Mouse (Mus musculus) midbrain, embryonic 11.5 days (tissue): ENCODE measurements around the gene Kpna3. TPM values are rescaled to one million over a fixed set of nuclear protein-coding genes. Genes with fewer than 3 reads are reported as not detected.

Experiments
- ATAC-seq: fragments of 200-750 bp; cut with Nextera tagmentation; 2 replicates; pipeline ENCODE4 v1.8.0; 2017; ENCODE audit warnings: moderate TSS enrichment, moderate library complexity; ENCODE audit not compliant: low FRiP score
- DNase-seq: peaks from one replicate; pipeline ENCODE4 v3.0.0; 2015; ENCODE audit warnings: low spot score; ENCODE audit errors: missing footprints
- H3K27ac ChIP-seq: fragments of 300-500 bp; sonication (generic); 2 replicates; pipeline ENCODE4 v1.5.1; 2014; ENCODE audit warnings: low read depth, low read length
- H3K27me3 ChIP-seq: fragments of 300-500 bp; sonication (generic); 2 replicates; pipeline ENCODE4 v1.6.1; 2014; ENCODE audit warnings: mild to moderate bottlenecking, low read length, moderate library complexity, mixed read lengths; ENCODE audit not compliant: control insufficient read depth, insufficient read depth
- H3K36me3 ChIP-seq: fragments of 300-500 bp; sonication (generic); 2 replicates; pipeline ENCODE4 v1.6.1; 2014; ENCODE audit warnings: mild to moderate bottlenecking, low read length, moderate library complexity, mixed read lengths; ENCODE audit not compliant: control insufficient read depth, insufficient read depth
- H3K4me1 ChIP-seq: fragments of 300-500 bp; sonication (generic); 2 replicates; pipeline ENCODE4 v1.6.1; 2014; ENCODE audit warnings: low read length; ENCODE audit not compliant: control insufficient read depth, insufficient read depth
- H3K4me2 ChIP-seq: fragments of 300-500 bp; sonication (generic); 2 replicates; pipeline ENCODE4 v1.6.1; 2014; ENCODE audit warnings: mild to moderate bottlenecking, moderate library complexity
- H3K4me3 ChIP-seq: fragments of 300-500 bp; sonication (generic); 2 replicates; pipeline ENCODE4 v1.5.1; 2014; ENCODE audit warnings: low read depth, low read length
- H3K9ac ChIP-seq: fragments of 300-500 bp; sonication (generic); 2 replicates; pipeline ENCODE4 v1.6.1; 2014; ENCODE audit warnings: low read length
- H3K9me3 ChIP-seq: fragments of 300-500 bp; sonication (generic); 2 replicates; pipeline ENCODE4 v1.6.1; 2016; ENCODE audit warnings: low read length; ENCODE audit not compliant: control insufficient read depth
- WGBS: fragments of 180-500 bp; shearing (Covaris S2); extraction: QIAGEN DNeasy Blood & Tissue Kit; methylation state at CpG from one replicate; pipeline ENCODE4 v1.1.7; 2014; 5-methylcytosine and 5-hydroxymethylcytosine counted together
- polyA plus RNA-seq: library from polyadenylated mRNA; unstranded; fragments of >200 nt; fragmentation: Nextera tagmentation; extraction: Ambion mirVana; gene quantifications from 2 replicates; pipeline ENCODE4 v1.2.1, GENCODE M21; 2014

The Kpna3 gene
- polyA plus RNA-seq, 1 experiment from 2014 or later, result 110 TPM

- H3K36me3 ChIP-seq, result no peaks in the 10 kb centered on the region
- no peak overlapping the region for H3K4me2 ChIP-seq
- WGBS, result 84% methylated on average over 3 of the region's 3 CpGs
- DNase-seq (no peak), ATAC-seq (no peak)
- peaks cover 5% of the 10 kb centered on the region; the same call in 1 of the 2 replicates for H3K4me1 ChIP-seq
- H3K27ac ChIP-seq, result no peak overlapping the region
- no peak overlapping the region for H3K9ac ChIP-seq
- no peaks in the 10 kb centered on the region for H3K9me3 ChIP-seq
- H3K4me3 ChIP-seq, result no peak overlapping the region
- H3K27me3 ChIP-seq, result no peaks in the 10 kb centered on the region
Observed at GRCm38 (mm10) chr14:61413686-61414085, 26.0 kb downstream of the Kpna3 start.

DNA sequence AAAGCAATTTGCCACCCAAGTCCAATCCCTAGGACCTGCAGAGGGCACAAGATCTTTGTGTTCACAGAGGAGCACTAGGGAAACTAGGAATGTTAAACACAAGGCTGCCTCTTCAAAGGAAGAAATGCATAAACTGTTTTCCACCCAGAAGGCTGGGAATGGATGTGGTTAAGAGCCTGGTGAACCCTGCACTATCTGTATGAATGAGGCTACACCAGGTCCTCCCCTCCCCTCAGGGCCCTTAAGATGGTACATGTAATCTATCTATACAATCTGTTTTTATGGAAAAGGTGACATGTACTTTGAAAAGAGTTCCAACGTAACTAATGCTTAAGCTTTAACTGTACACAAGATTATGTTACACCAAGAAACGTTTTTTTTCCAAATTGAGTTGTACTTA lies 29.7 kb downstream of the Kpna3 start:
- no peak overlapping the region for H3K4me2 ChIP-seq
- H3K36me3 ChIP-seq, result no peaks in the 10 kb centered on the region
- no peak overlapping the region for H3K4me3 ChIP-seq
- no peak for ATAC-seq
- H3K9ac ChIP-seq, result no peak overlapping the region
- H3K9me3 ChIP-seq, result no peaks in the 10 kb centered on the region
- H3K27ac ChIP-seq, result no peak overlapping the region
- no peaks in the 10 kb centered on the region for H3K27me3 ChIP-seq
- no peak for DNase-seq
- peaks cover 5% of the 10 kb centered on the region; the same call in 1 of the 2 replicates for H3K4me1 ChIP-seq
- WGBS, result 79% methylated on average over 2 of the region's 2 CpGs

- Histone ChIP-seq H3K27me3 (no peaks in the 10 kb centered on the region), H3K4me2 (no peak overlapping the region), H3K36me3 (no peaks in the 10 kb centered on the region; the same call in 1 of the 2 replicates), H3K9ac (no peak overlapping the region), H3K4me1 (no peaks in the 10 kb centered on the region), H3K27ac (no peak overlapping the region), H3K9me3 (no peaks in the 10 kb centered on the region), H3K4me3 (no peak overlapping the region)
- no peak for ATAC-seq
- DNase-seq, result no peak
- 97% methylated on average over 3 of the region's 3 CpGs for whole genome bisulfite sequencing
Observed at GRCm38 (mm10) chr14:61407055-61407454, 32.6 kb downstream of the Kpna3 start.

DNA sequence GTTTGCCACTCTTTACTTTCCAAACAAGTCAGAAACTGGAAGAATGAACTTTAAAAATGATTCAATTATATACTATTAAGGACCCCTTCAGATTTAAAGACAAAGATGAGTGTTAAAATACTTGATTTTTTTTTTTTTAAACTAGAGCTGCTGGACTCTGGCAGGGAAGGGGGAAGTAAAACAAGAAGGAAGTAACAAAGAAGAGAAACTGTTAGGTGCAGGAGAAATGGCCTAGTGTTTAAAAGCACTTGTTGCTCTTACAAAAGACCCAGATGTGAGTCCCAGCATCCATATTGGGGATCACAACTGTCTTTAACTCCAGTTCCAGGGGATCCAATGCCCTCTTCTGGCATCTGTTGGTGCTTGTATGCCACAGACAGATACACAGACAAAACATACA lies 33.9 kb downstream of the Kpna3 start:
- Histone ChIP-seq H3K9me3 (no peaks in the 10 kb centered on the region), H3K4me1 (no peaks in the 10 kb centered on the region), H3K4me2 (no peak overlapping the region), H3K27ac (no peak overlapping the region), H3K27me3 (no peaks in the 10 kb centered on the region), H3K36me3 (no peaks in the 10 kb centered on the region; the same call in 1 of the 2 replicates), H3K9ac (no peak overlapping the region), H3K4me3 (no peak overlapping the region)
- ATAC-seq, result no peak
- DNase-seq, result no peak

- WGBS, result 84% methylated on average over 3 of the region's 3 CpGs
- Histone ChIP-seq H3K9me3 (no peaks in the 10 kb centered on the region), H3K27me3 (no peaks in the 10 kb centered on the region), H3K36me3 (no peaks in the 10 kb centered on the region; the same call in 1 of the 2 replicates), H3K27ac (no peak overlapping the region), H3K4me2 (no peak overlapping the region), H3K9ac (no peak overlapping the region), H3K4me1 (no peaks in the 10 kb centered on the region), H3K4me3 (no peak overlapping the region)
- DNase-seq (no peak), ATAC-seq (no peak)
Observed at GRCm38 (mm10) chr14:61404941-61405340, 34.7 kb downstream of the Kpna3 start.

DNA sequence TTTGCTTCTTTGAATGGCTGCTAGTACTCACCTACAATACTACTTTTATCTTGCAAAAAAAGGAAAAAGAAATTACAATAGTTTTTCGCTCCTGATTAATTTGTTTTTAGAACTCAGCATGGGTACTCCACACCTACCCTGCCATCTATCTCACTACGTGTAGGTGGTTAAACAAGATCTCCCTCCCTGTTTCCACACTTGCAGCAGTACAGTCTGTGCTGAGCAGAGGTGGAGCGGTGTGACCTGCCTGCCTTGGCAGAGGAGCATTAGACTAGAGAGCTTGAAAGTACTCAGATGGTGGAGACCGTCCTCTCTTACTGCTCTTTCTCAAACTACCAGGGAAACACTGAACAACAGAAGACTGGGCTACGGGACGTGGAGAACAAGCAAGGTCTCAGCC lies 44.9 kb downstream of the Kpna3 start:
- no peaks in the 10 kb centered on the region for H3K27me3 ChIP-seq
- H3K9ac ChIP-seq, result no peak overlapping the region
- ATAC-seq, result no peak
- 91% methylated on average over 6 of the region's 6 CpGs for WGBS
- H3K4me1 ChIP-seq, result no peaks in the 10 kb centered on the region
- peaks cover 4% of the 10 kb centered on the region; the same call in 1 of the 2 replicates for H3K36me3 ChIP-seq
- H3K4me2 ChIP-seq, result no peak overlapping the region
- no peak overlapping the region for H3K4me3 ChIP-seq
- H3K9me3 ChIP-seq, result no peaks in the 10 kb centered on the region
- DNase-seq, result no peak
- no peak overlapping the region for H3K27ac ChIP-seq

DNA sequence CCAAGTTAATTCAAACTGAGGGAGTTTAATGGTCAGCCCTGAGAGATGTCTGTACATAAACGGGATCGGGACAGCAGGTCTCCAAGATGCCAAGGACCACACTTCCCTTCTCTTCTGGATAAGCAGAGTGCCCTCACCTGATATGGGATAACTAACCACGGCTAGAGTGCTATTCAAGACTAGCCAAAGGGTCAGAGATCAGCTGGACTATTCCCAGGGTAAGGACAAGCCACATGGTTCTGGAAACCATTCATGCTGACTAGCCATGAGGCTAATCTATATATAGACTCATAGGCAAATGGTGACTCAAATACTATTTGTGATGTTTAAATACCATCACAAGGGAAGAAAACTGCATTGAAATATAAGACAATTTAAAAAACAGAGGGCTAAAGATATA lies 49.1 kb downstream of the Kpna3 start:
- no peak overlapping the region for H3K4me3 ChIP-seq
- 85% methylated on average over 3 of the region's 3 CpGs for WGBS
- no peaks in the 10 kb centered on the region for H3K9me3 ChIP-seq
- peaks cover 5% of the 10 kb centered on the region; the same call in 1 of the 2 replicates for H3K36me3 ChIP-seq
- no peak overlapping the region for H3K27ac ChIP-seq
- DNase-seq, result no peak
- H3K4me1 ChIP-seq, result no peaks in the 10 kb centered on the region
- no peak overlapping the region for H3K9ac ChIP-seq
- H3K4me2 ChIP-seq, result no peak overlapping the region
- ATAC-seq, result no peak
- no peaks in the 10 kb centered on the region for H3K27me3 ChIP-seq

DNA sequence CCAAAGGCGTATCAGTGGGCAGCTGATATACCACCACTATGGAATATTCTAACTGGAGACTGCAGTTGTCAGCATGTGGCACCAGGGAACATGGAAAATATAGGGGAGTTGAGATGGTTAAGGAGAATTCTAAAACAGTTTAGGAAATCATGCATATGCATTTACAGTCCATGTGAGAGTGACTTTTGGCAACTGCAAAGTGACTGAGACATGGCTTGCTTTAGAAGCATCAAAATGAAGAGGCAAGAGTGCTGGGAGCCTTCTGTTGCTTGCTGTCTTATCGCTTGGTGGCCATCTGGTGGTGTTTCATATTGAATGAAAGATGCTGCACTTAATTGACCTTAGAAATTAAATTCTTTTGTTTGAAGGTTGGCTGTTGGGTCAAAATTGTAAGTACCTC lies 72.4 kb downstream of the Kpna3 start:
- H3K9me3 ChIP-seq, result no peaks in the 10 kb centered on the region
- ATAC-seq, result no peak
- WGBS, result 93% methylated on average over 2 of the region's 2 CpGs

GRCm38 (mm10) chr14:61364656-61365055 lies 75.0 kb downstream of the Kpna3 start:
- Histone ChIP-seq H3K9me3 (no peaks in the 10 kb centered on the region), H3K27ac (no peak overlapping the region), H3K9ac (no peak overlapping the region), H3K36me3 (no peaks in the 10 kb centered on the region; the same call in 1 of the 2 replicates), H3K4me3 (no peak overlapping the region), H3K27me3 (no peaks in the 10 kb centered on the region), H3K4me1 (peaks cover 4% of the 10 kb centered on the region; the same call in 1 of the 2 replicates), H3K4me2 (no peak overlapping the region)
- ATAC-seq, result no peak
- 88% methylated on average over 3 of the region's 3 CpGs for WGBS
- DNase-seq, result no peak

More for the DNA sequence above, 72.4 kb downstream of the Kpna3 start:
- DNase-seq, result no peak
- H3K4me2 ChIP-seq, result no peak overlapping the region
- no peaks in the 10 kb centered on the region for H3K27me3 ChIP-seq
- peaks cover 2% of the 10 kb centered on the region; the same call in 1 of the 2 replicates for H3K36me3 ChIP-seq
- no peak overlapping the region for H3K9ac ChIP-seq
- no peak overlapping the region for H3K4me3 ChIP-seq
- H3K4me1 ChIP-seq, result no peaks in the 10 kb centered on the region
- H3K27ac ChIP-seq, result no peak overlapping the region
